Mouse (Mus musculus): ENCODE data around the gene Itga1. TPM values are rescaled to one million over a fixed set of nuclear protein-coding genes. Genes with fewer than 3 reads are reported as not detected.

Gene Itga1
- total and polyA plus RNA-seq, 3 experiments: under 0.01 to 0.04 (median 0.01) TPM

GRCm38 (mm10) chr13:115035387-115035786 is 66.4 kb downstream of the Itga1 start:
- in situ Hi-C loops (cut with MboI; ENCODE audit: low pct_ligation_motif_present, low pct_unique_long_range_greater_than_20kb, low sequenced_read_pairs) (no loop called here), dilution Hi-C loops (cut with MboI; ENCODE audit: extremely low pct_ligation_motif_present, extremely low pct_unique_long_range_greater_than_20kb, low sequenced_read_pairs) (no loop called here)
- Histone ChIP-seq H3K27me3 (replicated peaks) (no peaks in the 10 kb centered on the region), H3K36me3 (replicated peaks in 1 of 2; ENCODE audit: control insufficient read depth in 1 of 2, insufficient read depth in 1 of 2, low read length in 1 of 2) (no peaks in the 10 kb centered on the region), H3K79me2 (replicated peaks; ENCODE audit: control insufficient read depth, extremely low read depth, insufficient read depth, poor library complexity, severe bottlenecking) (no peaks in the 10 kb centered on the region), H3K9ac (ENCODE audit: insufficient read depth, low read depth) (no peak overlapping the region), H3K4me2 (ENCODE audit: insufficient read depth, low read depth, poor library complexity, severe bottlenecking) (no peak overlapping the region), H3K4me1 (ENCODE audit: control insufficient read depth in 1 of 2, insufficient read depth in 2 of 2) (no peaks in the 10 kb centered on the region), H3K4me3 (replicated peaks in 1 of 3; ENCODE audit: low read depth in 2 of 3, low read length in 2 of 3, poor library complexity in 1 of 3) (no peak overlapping the region), H3K27ac (ENCODE audit: insufficient read depth, low read depth) (no peak overlapping the region), H3K9me3 (replicated peaks; ENCODE audit: low read length) (no peaks in the 10 kb centered on the region)
- no peak for TF ChIP-seq POLR2AphosphoS2 (IDR thresholded peaks at IDR 0.05; ENCODE audit: low read depth, low read length)
- TF ChIP-seq SIN3A (IDR thresholded peaks at IDR 0.05; ENCODE audit: low read length): no peak
- no peak for TF ChIP-seq POLR2A (IDR thresholded peaks at IDR 0.05; ENCODE audit: low read depth, low read length)
- no peak for TF ChIP-seq PAX5 (IDR thresholded peaks at IDR 0.05; ENCODE audit: low read length)
- TF ChIP-seq IRF4 (IDR thresholded peaks at IDR 0.05; ENCODE audit: low read depth, low read length): no peak
- no peak for TF ChIP-seq NELFE (IDR thresholded peaks at IDR 0.05; ENCODE audit: low read depth, low read length)
- DNase-seq (ENCODE audit: extremely low read depth): no peak

DNA sequence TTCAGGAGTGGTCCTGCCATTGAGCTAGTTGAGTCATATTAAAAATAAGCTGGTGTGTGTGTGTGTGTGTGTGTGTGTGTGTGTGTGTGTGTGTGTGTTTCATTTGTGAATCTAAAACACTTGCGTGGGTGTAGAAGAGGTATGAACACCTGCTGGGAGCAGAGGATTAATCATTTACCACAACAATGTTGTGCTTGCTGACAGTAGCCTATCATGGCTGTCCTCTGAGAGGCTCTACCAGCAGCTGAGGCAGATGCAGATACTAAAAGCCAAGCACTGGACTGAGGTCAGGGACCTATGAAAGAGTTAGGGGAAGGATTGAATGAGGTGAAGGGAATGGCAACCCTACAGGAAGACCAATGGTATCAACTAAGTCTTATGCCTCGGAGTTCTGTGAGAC is 68.6 kb downstream of the Itga1 start:
- dilution Hi-C loops (cut with MboI; ENCODE audit: extremely low pct_ligation_motif_present, extremely low pct_unique_long_range_greater_than_20kb, low sequenced_read_pairs): no loop called here
- Histone ChIP-seq H3K36me3 (replicated peaks in 1 of 2; ENCODE audit: control insufficient read depth in 1 of 2, insufficient read depth in 1 of 2, low read length in 1 of 2) (no peaks in the 10 kb centered on the region), H3K4me3 (replicated peaks in 1 of 3; ENCODE audit: low read depth in 2 of 3, low read length in 2 of 3, poor library complexity in 1 of 3) (no peak overlapping the region), H3K9me3 (replicated peaks; ENCODE audit: low read length) (no peaks in the 10 kb centered on the region), H3K79me2 (replicated peaks; ENCODE audit: control insufficient read depth, extremely low read depth, insufficient read depth, poor library complexity, severe bottlenecking) (no peaks in the 10 kb centered on the region), H3K27me3 (replicated peaks) (no peaks in the 10 kb centered on the region), H3K27ac (ENCODE audit: insufficient read depth, low read depth) (no peak overlapping the region), H3K9ac (ENCODE audit: insufficient read depth, low read depth) (no peak overlapping the region), H3K4me2 (ENCODE audit: insufficient read depth, low read depth, poor library complexity, severe bottlenecking) (no peak overlapping the region), H3K4me1 (ENCODE audit: control insufficient read depth in 1 of 2, insufficient read depth in 2 of 2) (no peaks in the 10 kb centered on the region)
- in situ Hi-C loops (cut with MboI; ENCODE audit: low pct_ligation_motif_present, low pct_unique_long_range_greater_than_20kb, low sequenced_read_pairs): no loop called here
- TF ChIP-seq RCOR1 (conservative IDR thresholded peaks at IDR 0.05; ENCODE audit: low read depth, low read length): no peak
- no peak for TF ChIP-seq CHD2 (IDR thresholded peaks at IDR 0.05; ENCODE audit: low read length)
- no peak for TF ChIP-seq ZMIZ1 (IDR thresholded peaks at IDR 0.05; ENCODE audit: low read depth, low read length)
- TF ChIP-seq ZC3H11A (IDR thresholded peaks at IDR 0.05; ENCODE audit: low read depth, low read length): no peak
- no peak for TF ChIP-seq USF2 (conservative IDR thresholded peaks at IDR 0.05; ENCODE audit: low read depth, low read length)
- no peak for TF ChIP-seq TCF12 (IDR thresholded peaks at IDR 0.05; ENCODE audit: low read depth, low read length)
- no peak for TF ChIP-seq JUN (IDR thresholded peaks at IDR 0.05; ENCODE audit: insufficient read depth, low read depth, low read length)
- no peak for TF ChIP-seq BHLHE40 (IDR thresholded peaks at IDR 0.05; ENCODE audit: low read depth, low read length)
- TF ChIP-seq EP300 (IDR thresholded peaks at IDR 0.05; ENCODE audit: low read length): no peak
- TF ChIP-seq RAD21 (IDR thresholded peaks at IDR 0.05; ENCODE audit: low read depth, low read length): no peak
- TF ChIP-seq MXI1 (IDR thresholded peaks at IDR 0.05; ENCODE audit: low read depth, low read length): no peak
- no peak for TF ChIP-seq PAX5 (IDR thresholded peaks at IDR 0.05; ENCODE audit: low read length)
- TF ChIP-seq MAX (IDR thresholded peaks at IDR 0.05; ENCODE audit: low read length): no peak
- no peak for TF ChIP-seq HCFC1 (IDR thresholded peaks at IDR 0.05; ENCODE audit: low read depth, low read length)
- DNase-seq (ENCODE audit: extremely low read depth): no peak
